ENCODE assay signal across 16 mouse cellular contexts in genomic region chr16:91086642-91087306, GRCm38 (mm10). TPM values are rescaled to one million over a fixed set of nuclear protein-coding genes. Genes with fewer than 3 reads are reported as not detected.
DNase-seq lines count a peak whose midpoint lies in the region; ATAC-seq and TF ChIP-seq lines count a peak whose summit lies in the region.
"Had no signal": no experiment of that assay in that cellular context is flagged by ENCODE, and none has a peak within 500 bp of the region (broad histone marks: within the 10 kb centered on the region; RNA-seq: fewer than 3 reads in every experiment).

No protein-coding gene starts in this region.

- H3K27ac ChIP-seq in stomach, embryonic 14.5 days (ENCODE audit: low read length): no peak overlapping the region
- no peak overlapping the region for H3K27ac ChIP-seq in stomach, postnatal 0 days (replicated peaks)
- peak overlapping the region; percentile 98 for H3K27ac ChIP-seq in liver, embryonic 15.5 days (replicated peaks)
- no peak overlapping the region for H3K27ac ChIP-seq in kidney, adult 2 months (ENCODE audit: insufficient read depth, low read depth, low read length)
- H3K27ac ChIP-seq: embryonic facial prominence, embryonic 13.5 days; hindbrain, embryonic 10.5 days; limb, embryonic 10.5 days; midbrain, embryonic 13.5 days had no signal

- 67% methylated on average over 4 of the region's 4 CpGs for WGBS in stomach, embryonic 14.5 days
- WGBS in stomach, postnatal 0 days: 47% methylated on average over 4 of the region's 4 CpGs
- WGBS in liver, embryonic 15.5 days (ENCODE audit: insufficient replicate concordance): 18% methylated on average over 4 of the region's 4 CpGs
- WGBS in kidney, adult 2 months: 58% methylated on average over 4 of the region's 4 CpGs

- H3K36me3 ChIP-seq in stomach, embryonic 14.5 days (ENCODE audit: control insufficient read depth, insufficient read depth, low read length): no peaks in the 10 kb centered on the region
- no peaks in the 10 kb centered on the region for H3K36me3 ChIP-seq in stomach, postnatal 0 days (ENCODE audit: control insufficient read depth, insufficient read depth, low read length)
- 0 out of 2 replicates have a peak, but pooled peaks cover 3% of the 10 kb centered on the region for H3K36me3 ChIP-seq in liver, embryonic 15.5 days (replicated peaks)
- no peaks in the 10 kb centered on the region for H3K36me3 ChIP-seq in kidney, adult 2 months (ENCODE audit: control insufficient read depth, insufficient read depth, low read length)
- H3K36me3 ChIP-seq: embryonic facial prominence, embryonic 13.5 days; hindbrain, embryonic 10.5 days; limb, embryonic 10.5 days; midbrain, embryonic 13.5 days had no signal

- no peak overlapping the region for H3K9ac ChIP-seq in stomach, embryonic 14.5 days (replicated peaks; ENCODE audit: low read depth, low read length)
- H3K9ac ChIP-seq in stomach, postnatal 0 days (ENCODE audit: low read length): no peak overlapping the region
- peak overlapping the region; percentile 38 for H3K9ac ChIP-seq in liver, embryonic 15.5 days
- H3K9ac ChIP-seq: embryonic facial prominence, embryonic 13.5 days; forebrain, postnatal 0 days; midbrain, embryonic 13.5 days had no signal

- H3K4me3 ChIP-seq in stomach, embryonic 14.5 days (ENCODE audit: low read depth, low read length): no peak overlapping the region
- H3K4me3 ChIP-seq in stomach, postnatal 0 days (ENCODE audit: low read depth, low read length): no peak overlapping the region
- peak overlapping the region; percentile 29 for H3K4me3 ChIP-seq in liver, embryonic 15.5 days (replicated peaks)
- H3K4me3 ChIP-seq in kidney, adult 2 months (ENCODE audit: insufficient read depth, low read depth, low read length): no peak overlapping the region
- H3K4me3 ChIP-seq: embryonic facial prominence, embryonic 13.5 days; hindbrain, embryonic 10.5 days; limb, embryonic 10.5 days; midbrain, embryonic 13.5 days had no signal

- peak; percentile 76; the same call in 1 of the 2 replicates for ATAC-seq in stomach, embryonic 14.5 days (ENCODE audit: insufficient number of reproducible peaks, insufficient read depth, low FRiP score, low read depth)
- ATAC-seq in stomach, postnatal 0 days (ENCODE audit: low FRiP score, low TSS enrichment): no peak
- peak; percentile 100 for ATAC-seq in liver, embryonic 15.5 days (ENCODE audit: insufficient read depth)
- ATAC-seq: forebrain, postnatal 0 days; midbrain, embryonic 13.5 days had no signal

- H3K27me3 ChIP-seq in stomach, embryonic 14.5 days (ENCODE audit: control insufficient read depth, insufficient read depth, low read length): no peaks in the 10 kb centered on the region
- H3K27me3 ChIP-seq in stomach, postnatal 0 days (ENCODE audit: control insufficient read depth, insufficient read depth, low read length): no peaks in the 10 kb centered on the region
- no peaks in the 10 kb centered on the region for H3K27me3 ChIP-seq in liver, embryonic 15.5 days
- H3K27me3 ChIP-seq in kidney, adult 2 months (replicated peaks; ENCODE audit: control insufficient read depth, insufficient read depth, low read length): no peaks in the 10 kb centered on the region

- no peak for TF ChIP-seq CTCF in stomach, postnatal 0 days (IDR thresholded peaks at IDR 0.05; ENCODE audit: low read depth)
- no peak for TF ChIP-seq CTCF in kidney, adult 2 months (conservative IDR thresholded peaks at IDR 0.05; ENCODE audit: insufficient read depth, insufficient read length, low read depth, low read length)

- TF ChIP-seq POLR2A in kidney, adult 2 months (IDR thresholded peaks at IDR 0.05; ENCODE audit: low read depth, low read length): no peak

- H3K4me2 ChIP-seq in stomach, embryonic 14.5 days (replicated peaks; ENCODE audit: low read depth, low read length): no peak overlapping the region
- H3K4me2 ChIP-seq in stomach, postnatal 0 days (replicated peaks; ENCODE audit: low read depth): no peak overlapping the region
- H3K4me2 ChIP-seq in liver, embryonic 15.5 days: peak overlapping the region; percentile 61
- H3K4me2 ChIP-seq: embryonic facial prominence, embryonic 13.5 days; midbrain, embryonic 13.5 days had no signal

- H3K4me1 ChIP-seq in stomach, embryonic 14.5 days (ENCODE audit: control insufficient read depth, insufficient read depth, low read length): no peaks in the 10 kb centered on the region
- H3K4me1 ChIP-seq in stomach, postnatal 0 days (replicated peaks; ENCODE audit: control insufficient read depth, insufficient read depth): no peaks in the 10 kb centered on the region
- H3K4me1 ChIP-seq in liver, embryonic 15.5 days (replicated peaks): peaks cover 60% of the 10 kb centered on the region
- no peaks in the 10 kb centered on the region for H3K4me1 ChIP-seq in kidney, adult 2 months (ENCODE audit: control insufficient read depth, insufficient read depth, low read length)
- H3K4me1 ChIP-seq: hindbrain, embryonic 10.5 days; midbrain, embryonic 13.5 days had no signal

- no peak for TF ChIP-seq EP300 in stomach, postnatal 0 days (optimal IDR thresholded peaks at IDR 0.05)

- DNase-seq in embryo, embryonic 10 days (ENCODE audit: low spot score): peak; percentile 17
- DNase-seq in embryo, embryonic 10.5 days (ENCODE audit: low spot score): no peak
- no peak for DNase-seq in stomach, postnatal 0 days (ENCODE audit: low spot score)
- peak; percentile 44 for DNase-seq in yolk sac, embryonic 10.5 days (ENCODE audit: low spot score)
- DNase-seq in kidney, adult 2 months: no peak
- no peak for DNase-seq in layer of hippocampus, adult 18-20 months (ENCODE audit: low spot score in 2 of 2)
- DNase-seq: cerebellum, postnatal 10 days; forebrain, postnatal 0 days; lung, postnatal 10 days had no signal

- H3K9me3 ChIP-seq in stomach, embryonic 14.5 days (ENCODE audit: control insufficient read depth, low read depth, low read length): no peaks in the 10 kb centered on the region
- no peaks in the 10 kb centered on the region for H3K9me3 ChIP-seq in stomach, postnatal 0 days (ENCODE audit: control insufficient read depth, low read length)
- no peaks in the 10 kb centered on the region for H3K9me3 ChIP-seq in liver, embryonic 15.5 days (replicated peaks)
- H3K9me3 ChIP-seq: hindbrain, embryonic 10.5 days; limb, embryonic 10.5 days; midbrain, embryonic 13.5 days had no signal

RNA-seq across cellular contexts. Expression of gene 4932438H23Rik, which starts 8.1 kb away (rescaled TPM):
- 0.39 TPM in 1 of 2 replicates, not detected in the other for polyA plus RNA-seq in stomach, embryonic 14.5 days (2014; fragmentation: Nextera tagmentation; extraction: Ambion mirVana)
- 0.04 and 0.10 TPM in 2 replicates for polyA plus RNA-seq in stomach, postnatal 0 days (2015; fragmentation: Nextera tagmentation; extraction: Ambion mirVana)
- polyA plus RNA-seq in liver, embryonic 15.5 days (2015; fragmentation: Nextera tagmentation; extraction: Ambion mirVana): not detected in 2 replicates
- polyA plus RNA-seq in kidney, adult 2 months (2012; rRNA removed): 0.14 and 0.42 TPM in 2 replicates
- 1 to 10 TPM; 2.2 to 2.7 TPM for total RNA-seq in layer of hippocampus, adult 18-20 months (2021)
- polyA plus RNA-seq: embryonic facial prominence, embryonic 13.5 days; intestine, embryonic 14.5 days; limb, embryonic 10.5 days had no signal

RNA-seq across cellular contexts. Expression of gene Paxbp1, which starts 42.4 kb away (rescaled TPM):
- polyA plus RNA-seq in stomach, embryonic 14.5 days (2014; fragmentation: Nextera tagmentation; extraction: Ambion mirVana): 80.5 and 81.9 TPM in 2 replicates
- 13.8 and 15.0 TPM in 2 replicates for polyA plus RNA-seq in stomach, postnatal 0 days (2015; fragmentation: Nextera tagmentation; extraction: Ambion mirVana)
- 16.3 and 17.0 TPM in 2 replicates for polyA plus RNA-seq in liver, embryonic 15.5 days (2015; fragmentation: Nextera tagmentation; extraction: Ambion mirVana)
- 13.3 and 13.6 TPM in 2 replicates for polyA plus RNA-seq in kidney, adult 2 months (2012; rRNA removed)
- 10 to 100 TPM; 63.3 to 68.5 TPM for total RNA-seq in layer of hippocampus, adult 18-20 months (2021)

Comparison
In these comparisons a context has a peak if more than half of its experiments do, and no peak if none do; other contexts are left out.
1. DNase-seq: peak in embryo, embryonic 10 days (single experiment) and yolk sac, embryonic 10.5 days (single experiment); none in embryo, embryonic 10.5 days (single experiment), stomach, postnatal 0 days (single experiment), kidney, adult 2 months (single experiment) and layer of hippocampus, adult 18-20 months (0 of 2).